Mouse (Mus musculus): Measurements from ENCODE around the gene Myt1.
A peak's percentile ranks its signal among the peaks of the same experiment; 100 is the strongest.

The Myt1 gene

DNA sequence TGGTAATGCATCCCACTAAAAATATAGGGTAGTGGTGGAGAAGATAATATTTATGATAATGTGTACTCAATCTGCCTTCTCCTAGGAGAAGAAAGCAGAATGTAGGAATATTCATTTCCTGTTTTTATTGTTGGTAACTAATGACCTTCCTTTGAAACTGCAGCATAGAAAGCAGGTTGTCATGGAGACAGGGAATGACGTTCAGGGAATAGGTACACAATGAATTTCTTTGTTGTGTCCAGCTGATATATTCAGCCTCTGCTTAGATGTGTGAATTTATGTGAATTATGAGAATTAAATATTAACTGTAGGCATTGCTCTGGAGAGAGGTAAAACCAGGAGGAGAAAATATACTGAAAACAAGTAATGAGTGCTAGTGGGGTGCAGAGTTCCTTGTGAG, 18.3 kb downstream of the Myt1 start:
- DNase-seq = peak; percentile 9

- DNase-seq = no peak
These were observed 24.7 kb downstream of the Myt1 start for GRCm38 (mm10) chr2:181787852-181788251.

DNA sequence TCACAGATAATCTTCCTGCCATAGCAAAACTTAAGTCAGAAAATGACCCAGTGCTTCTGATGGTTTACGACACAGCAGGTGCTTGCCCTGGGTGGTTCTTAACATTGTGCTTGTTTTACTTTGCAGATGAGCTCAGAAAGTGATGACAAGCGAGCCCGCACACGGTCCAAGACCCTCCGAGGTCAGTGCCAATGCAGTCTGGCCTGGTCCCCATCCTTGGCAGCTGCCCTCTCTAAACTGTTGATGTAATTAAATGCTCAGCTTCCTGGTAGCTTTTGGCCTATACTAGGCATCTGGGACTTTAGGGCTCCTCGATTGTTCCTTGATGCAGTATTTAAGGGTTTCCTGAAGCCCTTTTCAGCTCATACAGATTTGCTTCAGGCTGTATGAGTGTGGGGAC, 26.3 kb downstream of the Myt1 start:
- DNase-seq = no peak

- DNase-seq = peak; percentile 45
These were observed 30.1 kb downstream of the Myt1 start for GRCm38 (mm10) chr2:181793186-181793585.

- DNase-seq = peak; percentile 19
These were observed 32.6 kb downstream of the Myt1 start for GRCm38 (mm10) chr2:181795641-181796130.

GRCm38 (mm10) chr2:181797672-181798071, 34.5 kb downstream of the Myt1 start:
- DNase-seq = peak; percentile 11

- DNase-seq = no peak
These were observed 66.0 kb downstream of the Myt1 start for GRCm38 (mm10) chr2:181829032-181829650.

- no peak for DNase-seq
These were observed 69.6 kb downstream of the Myt1 start for GRCm38 (mm10) chr2:181832745-181833144.

GRCm38 (mm10) chr2:181837372-181838292, 74.5 kb downstream of the Myt1 start, which contains the start of gene Pcmtd2:
Gene Pcmtd2 (plus strand): TSS chr2:181837854.
- peak; percentile 97 for DNase-seq

DNA sequence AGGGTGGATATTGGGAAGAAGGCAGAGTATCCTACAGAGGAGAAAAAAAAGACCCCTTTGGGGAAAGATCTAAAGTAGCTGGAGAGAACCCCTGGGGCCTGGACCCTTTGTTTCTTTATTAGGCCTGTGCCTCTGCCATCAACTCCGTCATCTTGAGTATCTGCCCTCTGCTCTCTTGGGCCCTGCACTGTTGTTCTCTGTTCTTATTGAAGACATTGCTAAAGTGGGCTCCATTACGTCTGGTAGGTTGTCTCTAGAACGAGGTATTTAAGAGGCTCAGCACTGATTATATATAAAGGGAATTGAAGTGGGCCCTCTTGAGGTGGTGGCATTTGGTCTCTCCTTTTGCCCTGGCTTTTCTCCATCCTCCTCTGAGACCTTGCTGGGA, 75.2 kb downstream of the Myt1 start:
- peak; percentile 40 for DNase-seq

DNA sequence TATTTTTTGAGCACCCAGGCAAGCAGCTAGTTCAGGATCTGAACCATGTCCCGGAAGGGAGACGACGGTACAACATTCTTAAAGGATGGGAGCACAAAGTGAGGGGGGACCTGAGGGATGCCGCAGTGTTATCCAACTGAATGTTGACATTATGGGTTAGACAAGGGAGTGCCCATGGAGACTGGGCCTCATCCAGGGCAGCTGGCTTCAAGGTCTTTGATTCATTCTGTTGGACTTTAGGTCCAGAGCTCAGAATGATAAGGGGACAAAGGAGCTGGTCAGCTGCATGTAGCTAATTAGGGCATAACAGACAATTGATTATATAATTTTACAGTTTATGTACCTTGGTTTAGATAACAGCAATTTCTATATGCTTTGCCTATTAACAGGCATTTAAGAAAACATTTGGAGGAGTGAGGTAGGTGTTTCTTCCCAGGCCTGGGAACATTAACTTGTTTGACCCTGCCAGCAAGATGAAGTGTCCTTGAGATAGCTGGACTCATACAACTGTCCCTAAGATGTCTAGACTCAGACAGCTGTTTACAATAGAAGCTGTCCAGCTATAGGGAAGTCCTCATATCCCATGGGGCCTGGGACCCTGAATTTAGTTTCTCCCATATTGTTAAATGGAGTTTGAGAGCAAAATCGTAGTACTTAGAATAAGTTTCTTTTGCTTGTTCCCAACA, 82.7 kb downstream of the Myt1 start:
- no peak for DNase-seq

GRCm38 (mm10) chr2:181863791-181864535, 100.8 kb downstream of the Myt1 start, which contains the start of gene Polr3k:
Gene Polr3k (plus strand): TSS chr2:181864337.
- DNase-seq = peak; percentile 98

GRCm38 (mm10) chr2:181864536-181864860, 101.4 kb downstream of the Myt1 start:
- no peak for DNase-seq

- DNase-seq = peak; percentile 79
These were observed 103.8 kb downstream of the Myt1 start for GRCm38 (mm10) chr2:181866931-181867330.

GRCm38 (mm10) chr2:181871039-181871438, 107.9 kb downstream of the Myt1 start:
- no peak for DNase-seq
